32 mouse cellular contexts compared by ENCODE assay signal in the genomic region with DNA sequence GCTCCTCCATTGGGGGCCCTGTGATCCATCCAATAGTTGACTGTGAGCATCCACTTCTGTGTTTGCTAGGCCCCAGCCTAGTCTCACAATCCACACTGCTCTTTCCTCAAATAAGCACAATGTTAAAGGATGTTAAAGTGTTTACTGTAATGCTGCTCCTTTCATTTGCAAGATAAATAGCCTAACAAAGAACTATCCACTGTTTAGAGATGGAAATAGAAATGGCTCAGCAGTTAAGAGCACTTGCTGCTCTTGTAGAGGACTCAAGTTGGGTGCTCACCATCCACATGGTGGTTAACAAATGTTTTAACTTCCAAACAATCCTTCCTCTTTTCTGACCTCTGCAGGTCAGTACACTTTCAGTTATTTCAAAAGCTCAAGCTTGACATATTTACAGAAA.
"Had no signal": no experiment of that assay in that cellular context is flagged by ENCODE, and none has a peak within 500 bp of the region (broad histone marks: within the 10 kb centered on the region; RNA-seq: fewer than 3 reads in every experiment).

No protein-coding gene starts in this region.

- H3K9ac ChIP-seq: limb, embryonic 12.5 days; limb, embryonic 13.5 days; limb, embryonic 15.5 days; liver, embryonic 12.5 days; liver, embryonic 13.5 days; liver, embryonic 14.5 days; liver, embryonic 15.5 days; liver, postnatal 0 days; lung, embryonic 14.5 days; lung, embryonic 15.5 days; midbrain, embryonic 12.5 days; midbrain, embryonic 13.5 days; midbrain, embryonic 15.5 days; neural tube, embryonic 12.5 days had no signal

- H3K4me1 ChIP-seq: limb, embryonic 10.5 days; limb, embryonic 12.5 days; limb, embryonic 13.5 days; limb, embryonic 15.5 days; liver, embryonic 12.5 days; liver, embryonic 13.5 days; liver, embryonic 15.5 days; lung, embryonic 15.5 days; megakaryocyte, embryonic 14.5 days; midbrain, embryonic 10.5 days; midbrain, embryonic 12.5 days; midbrain, embryonic 13.5 days; midbrain, embryonic 15.5 days; neural tube, embryonic 12.5 days had no signal

- H3K9me3 ChIP-seq: limb, embryonic 10.5 days; limb, embryonic 12.5 days; limb, embryonic 13.5 days; limb, embryonic 15.5 days; liver, embryonic 12.5 days; liver, embryonic 13.5 days; liver, embryonic 15.5 days; lung, embryonic 15.5 days; megakaryocyte, embryonic 14.5 days; midbrain, embryonic 10.5 days; midbrain, embryonic 12.5 days; midbrain, embryonic 13.5 days; midbrain, embryonic 15.5 days; neural tube, embryonic 12.5 days had no signal

- DNase-seq: left cerebral cortex, postnatal 4 days; liver; liver, embryonic 13.5 days; liver, postnatal 0 days; lung, adult 18-20 months; lung, adult 2 months; lung, embryonic 14.5 days; lung, postnatal 10 days; lung, postnatal 14 days; lung, postnatal 36 days; lung, postnatal 4 days; midbrain, embryonic 14.5 days had no signal

- H3K4me2 ChIP-seq: limb, embryonic 12.5 days; limb, embryonic 13.5 days; limb, embryonic 15.5 days; liver, embryonic 11.5 days; liver, embryonic 12.5 days; liver, embryonic 13.5 days; liver, embryonic 15.5 days; lung, embryonic 14.5 days; lung, embryonic 15.5 days; midbrain, embryonic 11.5 days; midbrain, embryonic 12.5 days; midbrain, embryonic 13.5 days; midbrain, embryonic 15.5 days; neural tube, embryonic 12.5 days had no signal

- H3K36me3 ChIP-seq: limb, embryonic 10.5 days; limb, embryonic 12.5 days; limb, embryonic 13.5 days; limb, embryonic 15.5 days; liver, embryonic 12.5 days; liver, embryonic 13.5 days; liver, embryonic 15.5 days; lung, embryonic 15.5 days; midbrain, embryonic 10.5 days; midbrain, embryonic 12.5 days; midbrain, embryonic 13.5 days; midbrain, embryonic 15.5 days; neural tube, embryonic 12.5 days had no signal

- ATAC-seq: liver, embryonic 12.5 days; liver, postnatal 0 days; lung, postnatal 0 days; midbrain, embryonic 13.5 days; midbrain, embryonic 15.5 days; midbrain, embryonic 16.5 days had no signal

- H3K27me3 ChIP-seq: limb, embryonic 12.5 days; limb, embryonic 13.5 days; limb, embryonic 15.5 days; liver, embryonic 12.5 days; liver, embryonic 13.5 days; liver, embryonic 15.5 days; lung, embryonic 15.5 days; megakaryocyte, embryonic 14.5 days; midbrain, embryonic 12.5 days; midbrain, embryonic 13.5 days; midbrain, embryonic 15.5 days; neural tube, embryonic 12.5 days had no signal

- H3K27ac ChIP-seq: limb, embryonic 10.5 days; limb, embryonic 12.5 days; limb, embryonic 13.5 days; limb, embryonic 15.5 days; liver, embryonic 12.5 days; liver, embryonic 13.5 days; liver, embryonic 14.5 days; liver, embryonic 15.5 days; lung, embryonic 15.5 days; macrophage; midbrain, embryonic 10.5 days; midbrain, embryonic 12.5 days; midbrain, embryonic 13.5 days; midbrain, embryonic 15.5 days; neural tube, embryonic 12.5 days had no signal

- H3K4me3 ChIP-seq: limb, embryonic 10.5 days; limb, embryonic 12.5 days; limb, embryonic 13.5 days; limb, embryonic 15.5 days; liver, embryonic 12.5 days; liver, embryonic 13.5 days; liver, embryonic 15.5 days; lung, embryonic 15.5 days; megakaryocyte, embryonic 14.5 days; midbrain, embryonic 10.5 days; midbrain, embryonic 12.5 days; midbrain, embryonic 13.5 days; midbrain, embryonic 15.5 days; myocyte; neural tube, embryonic 12.5 days had no signal
